Mouse (Mus musculus) C2C12 (cell line): Measurements from ENCODE around the gene Slco3a1. TPM values are rescaled to one million over a fixed set of nuclear protein-coding genes. Genes with fewer than 3 reads are reported as not detected.

Source experiments
- H3K27me3 ChIP-seq: one replicate; pipeline ENCODE4 v1.6.1; 2011; ENCODE audit not compliant: control insufficient read depth, insufficient read depth, insufficient read length
- H3K36me3 ChIP-seq: one replicate; pipeline ENCODE4 v1.6.1; 2011; ENCODE audit not compliant: control insufficient read depth, insufficient read depth
- H3K4me3 ChIP-seq: one replicate; pipeline ENCODE4 v1.5.1; 2011; ENCODE audit warnings: mild to moderate bottlenecking, control low read depth; ENCODE audit not compliant: poor library complexity, insufficient read depth, severe bottlenecking
- H3K79me2 ChIP-seq: one replicate; pipeline ENCODE4 v1.6.1; 2011; ENCODE audit not compliant: control insufficient read depth, insufficient read depth
- H3K79me3 ChIP-seq: one replicate; pipeline ENCODE4 v1.6.1; 2011; ENCODE audit warnings: low read depth, control low read depth
- H3ac ChIP-seq: one replicate; pipeline ENCODE3; 2011; ENCODE audit warnings: low read depth; ENCODE audit not compliant: control insufficient read depth, insufficient read length
- CEBPB ChIP-seq: IDR thresholded peaks from one replicate; pipeline ENCODE4 v1.6.1; 2011; ENCODE audit warnings: low read depth, mild to moderate bottlenecking, control low read depth, moderate library complexity
- CTCF ChIP-seq: IDR thresholded peaks from one replicate; pipeline ENCODE4 v1.5.1; 2011; ENCODE audit not compliant: control insufficient read depth, insufficient read depth, insufficient read length
- FOSL1 ChIP-seq: IDR thresholded peaks from one replicate; pipeline ENCODE4 v1.8.0; 2011; ENCODE audit warnings: mild to moderate bottlenecking, low read length; ENCODE audit not compliant: poor library complexity, insufficient read depth, severe bottlenecking
- MAX ChIP-seq: IDR thresholded peaks from one replicate; pipeline ENCODE4 v1.6.1; 2011; ENCODE audit warnings: mild to moderate bottlenecking, control low read depth
- MYOD1 ChIP-seq: IDR thresholded peaks from one replicate; pipeline ENCODE4 v1.6.1; 2011; ENCODE audit warnings: low read depth; ENCODE audit not compliant: control insufficient read depth, insufficient read length
- MYOG ChIP-seq: IDR thresholded peaks from one replicate; pipeline ENCODE4 v1.6.1; 2011; ENCODE audit not compliant: control insufficient read depth, insufficient read length; ENCODE audit errors: extremely low read depth
- USF1 ChIP-seq: IDR thresholded peaks from one replicate; pipeline ENCODE4 v1.6.1; 2011; ENCODE audit warnings: low read depth, mild to moderate bottlenecking, control low read depth, moderate library complexity
- polyA plus RNA-seq: library from polyadenylated mRNA; unstranded; fragments of >200 nt; fragmentation: generic; extraction: Trizol; gene quantifications from one replicate; pipeline ENCODE4 v1.2.1, GENCODE M21; 2012; ENCODE audit warnings: missing spikeins

Slco3a1 gene
- polyA plus RNA-seq, 1 experiment = 15.1 TPM

- Histone ChIP-seq H3K4me3 (no peak overlapping the region), H3K27me3 (no peaks in the 10 kb centered on the region), H3ac (no peak overlapping the region), H3K36me3 (no peaks in the 10 kb centered on the region), H3K79me2 (peaks cover 8% of the 10 kb centered on the region), H3K79me3 (no peaks in the 10 kb centered on the region)
- no peak for TF ChIP-seq USF1
- no peak for TF ChIP-seq MYOG
- TF ChIP-seq CTCF = no peak
- no peak for TF ChIP-seq FOSL1
- no peak for TF ChIP-seq MYOD1
- TF ChIP-seq MAX = no peak
- TF ChIP-seq CEBPB = no peak
Observed at GRCm38 (mm10) chr7:74461146-74461545, 93.4 kb downstream of the Slco3a1 start.

GRCm38 (mm10) chr7:74459812-74460211 is 94.8 kb downstream of the Slco3a1 start:
- Histone ChIP-seq H3K36me3 (no peaks in the 10 kb centered on the region), H3ac (no peak overlapping the region), H3K79me2 (peaks cover 8% of the 10 kb centered on the region), H3K27me3 (no peaks in the 10 kb centered on the region), H3K79me3 (no peaks in the 10 kb centered on the region), H3K4me3 (no peak overlapping the region)
- no peak for TF ChIP-seq FOSL1
- no peak for TF ChIP-seq CTCF
- no peak for TF ChIP-seq USF1

- Histone ChIP-seq H3K36me3 (no peaks in the 10 kb centered on the region), H3ac (no peak overlapping the region), H3K27me3 (no peaks in the 10 kb centered on the region), H3K4me3 (no peak overlapping the region), H3K79me3 (no peaks in the 10 kb centered on the region), H3K79me2 (peaks cover 8% of the 10 kb centered on the region)
- TF ChIP-seq USF1 = no peak
- TF ChIP-seq MYOG = no peak
- TF ChIP-seq MYOD1 = no peak
- TF ChIP-seq MAX = no peak
- TF ChIP-seq CEBPB = no peak
- TF ChIP-seq CTCF = no peak
- TF ChIP-seq FOSL1 = no peak
Observed at GRCm38 (mm10) chr7:74459277-74459676, 95.3 kb downstream of the Slco3a1 start.

DNA sequence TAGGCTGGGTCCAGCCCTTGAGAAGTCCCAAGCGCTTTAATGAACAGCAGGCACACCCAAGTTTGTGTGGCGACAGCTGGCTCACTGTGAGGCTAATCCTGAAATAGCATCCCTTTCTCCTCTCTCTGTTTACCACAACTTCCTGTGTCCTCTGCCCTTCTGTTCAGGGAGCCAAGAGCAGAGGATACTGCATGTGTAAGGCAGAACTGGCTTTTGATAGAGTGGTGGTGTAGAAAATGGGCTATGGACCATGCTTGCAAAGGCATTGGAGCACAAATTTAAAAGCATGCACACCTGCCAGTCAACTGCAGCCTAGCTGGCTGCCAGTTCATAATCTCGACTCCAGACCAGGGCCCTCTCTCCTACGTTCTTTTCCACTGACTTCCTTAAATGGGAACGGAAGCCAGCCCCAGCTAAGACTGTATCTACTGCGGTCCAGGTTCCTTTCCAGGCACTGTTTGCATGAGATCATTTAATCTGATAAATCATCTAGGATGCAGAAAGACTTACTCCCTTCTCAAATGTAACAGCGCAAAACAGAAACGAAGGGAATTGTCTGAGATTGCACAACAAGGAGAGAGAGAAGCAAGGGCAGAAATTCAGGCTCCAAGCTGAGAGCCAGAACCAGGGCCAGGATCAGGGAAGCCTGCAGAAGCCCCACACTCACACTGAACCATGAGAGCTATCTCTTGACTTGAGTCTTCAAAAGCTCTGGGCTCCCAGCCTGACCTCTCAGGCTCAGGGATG is 95.9 kb downstream of the Slco3a1 start:
- H3K4me3 ChIP-seq = no peak overlapping the region
- peaks cover 8% of the 10 kb centered on the region for H3K79me2 ChIP-seq
- no peaks in the 10 kb centered on the region for H3K27me3 ChIP-seq
- H3K79me3 ChIP-seq = no peaks in the 10 kb centered on the region
- H3ac ChIP-seq = no peak overlapping the region
- no peaks in the 10 kb centered on the region for H3K36me3 ChIP-seq
- TF ChIP-seq MAX (no peak), MYOD1 (peak; percentile 80), CEBPB (peak; percentile 74), CTCF (no peak), USF1 (no peak), MYOG (no peak), FOSL1 (no peak)

GRCm38 (mm10) chr7:74457347-74457975 is 97.1 kb downstream of the Slco3a1 start:
- H3K27me3 ChIP-seq = no peaks in the 10 kb centered on the region
- H3ac ChIP-seq = no peak overlapping the region
- no peak overlapping the region for H3K4me3 ChIP-seq
- H3K79me2 ChIP-seq = peaks cover 8% of the 10 kb centered on the region
- no peak for TF ChIP-seq CEBPB
- TF ChIP-seq USF1 = no peak
- no peak for TF ChIP-seq CTCF
- no peak for TF ChIP-seq MYOD1
- no peak for TF ChIP-seq FOSL1
- no peak for TF ChIP-seq MYOG
- TF ChIP-seq MAX = no peak
- H3K79me3 ChIP-seq = no peaks in the 10 kb centered on the region
- H3K36me3 ChIP-seq = no peaks in the 10 kb centered on the region
